Mouse (Mus musculus) cortical plate, adult 2 months (tissue): ENCODE measurements around the gene Cyp1a1.
"Not testable (repeated sequence)": the region's sequence is repeated elsewhere in the genome, so short reads cannot be mapped to it uniquely, and the experiment has no call there.

Experiments
- CTCF ChIP-seq: fragments of 200-500 bp; IDR thresholded peaks from 2 replicates; pipeline ENCODE4 v1.5.1; 2011; ENCODE audit warnings: mild to moderate bottlenecking, control low read depth, low read length; ENCODE audit not compliant: insufficient read depth; ENCODE audit errors: extremely low read depth
- POLR2A ChIP-seq: fragments of 200-500 bp; IDR thresholded peaks from 2 replicates; pipeline ENCODE4 v1.6.1; 2011; ENCODE audit warnings: mild to moderate bottlenecking, low read length, control low read depth; ENCODE audit not compliant: insufficient read depth; ENCODE audit errors: extremely low read depth

- TF ChIP-seq CTCF, POLR2A: not testable (repeated sequence)
These were observed 22.5 kb downstream of the Cyp1a1 start for GRCm38 (mm10) chr9:57710214-57710613.
